Mouse (Mus musculus) limb, embryonic 14.5 days (tissue): ENCODE results near the gene Dnajc12. TPM values are rescaled to one million over a fixed set of nuclear protein-coding genes. Genes with fewer than 3 reads are reported as not detected.

Experiments used
- ATAC-seq: fragments of 200-750 bp; cut with Nextera tagmentation; 2 replicates; pipeline ENCODE4 v1.8.0; 2017; ENCODE audit warnings: low read depth, moderate number of reproducible peaks, moderate TSS enrichment; ENCODE audit not compliant: low FRiP score
- DNase-seq: peaks from one replicate; pipeline ENCODE4 v3.0.0-alpha.2; 2015; ENCODE audit warnings: low spot score
- H3K27ac ChIP-seq: fragments of 300-500 bp; sonication (generic); replicated peaks from 2 replicates; pipeline ENCODE4 v1.5.1; 2014; ENCODE audit warnings: low read depth, mild to moderate bottlenecking, low read length, moderate library complexity, mixed read lengths
- H3K27me3 ChIP-seq: fragments of 300-500 bp; sonication (generic); 2 replicates; pipeline ENCODE4 v1.6.1; 2014; ENCODE audit warnings: low read length, mixed read lengths; ENCODE audit not compliant: control insufficient read depth, insufficient read depth
- H3K36me3 ChIP-seq: fragments of 300-500 bp; sonication (generic); 2 replicates; pipeline ENCODE4 v1.6.1; 2014; ENCODE audit warnings: mild to moderate bottlenecking, low read length, moderate library complexity, mixed read lengths; ENCODE audit not compliant: control insufficient read depth, insufficient read depth
- H3K4me1 ChIP-seq: fragments of 300-500 bp; sonication (generic); 2 replicates; pipeline ENCODE4 v1.6.1; 2014; ENCODE audit warnings: antibody characterized with exemption, low read length, mixed read lengths; ENCODE audit not compliant: control insufficient read depth, insufficient read depth
- H3K4me2 ChIP-seq: fragments of 300-500 bp; sonication (generic); replicated peaks from 2 replicates; pipeline ENCODE4 v1.6.1; 2014; ENCODE audit warnings: low read depth, mild to moderate bottlenecking, low read length, moderate library complexity; ENCODE audit not compliant: severe bottlenecking
- H3K4me3 ChIP-seq: fragments of 300-500 bp; sonication (generic); replicated peaks from 2 replicates; pipeline ENCODE4 v1.5.1; 2014; ENCODE audit warnings: low read length
- H3K9ac ChIP-seq: fragments of 300-500 bp; sonication (generic); 2 replicates; pipeline ENCODE4 v1.6.1; 2014; ENCODE audit warnings: mild to moderate bottlenecking, low read depth, low read length, moderate library complexity; ENCODE audit not compliant: severe bottlenecking
- H3K9me3 ChIP-seq: fragments of 300-500 bp; sonication (generic); 2 replicates; pipeline ENCODE4 v1.6.1; 2016; ENCODE audit warnings: low read length; ENCODE audit not compliant: control insufficient read depth
- POLR2A ChIP-seq: fragments of 200-500 bp; IDR thresholded peaks from 2 replicates; pipeline ENCODE4 v1.8.0; 2012; ENCODE audit warnings: inconsistent platforms, mild to moderate bottlenecking, moderate library complexity, borderline replicate concordance; ENCODE audit not compliant: insufficient read depth, insufficient read length; ENCODE audit errors: extremely low read depth
- WGBS: fragments of 180-500 bp; shearing (Covaris S2); extraction: QIAGEN DNeasy Blood & Tissue Kit; methylation state at CpG from one replicate; pipeline ENCODE4 v1.1.7; 2014; 5-methylcytosine and 5-hydroxymethylcytosine counted together
- polyA plus RNA-seq, 2 experiments: library from polyadenylated mRNA; depleted of rRNA in 1 of 2; stranded (reverse) in 1 of 2; unstranded in 1 of 2; fragments of >200 nt; fragmentation: Nextera tagmentation in 1 of 2; extraction: Ambion mirVana in 1 of 2; gene quantifications; 2 replicates each; pipeline versions ENCODE4 v1.2.1 to v1.2.3; 2012 to 2014

Dnajc12 gene
- polyA plus RNA-seq, 2 experiments = 9.1 to 9.2 TPM

DNA sequence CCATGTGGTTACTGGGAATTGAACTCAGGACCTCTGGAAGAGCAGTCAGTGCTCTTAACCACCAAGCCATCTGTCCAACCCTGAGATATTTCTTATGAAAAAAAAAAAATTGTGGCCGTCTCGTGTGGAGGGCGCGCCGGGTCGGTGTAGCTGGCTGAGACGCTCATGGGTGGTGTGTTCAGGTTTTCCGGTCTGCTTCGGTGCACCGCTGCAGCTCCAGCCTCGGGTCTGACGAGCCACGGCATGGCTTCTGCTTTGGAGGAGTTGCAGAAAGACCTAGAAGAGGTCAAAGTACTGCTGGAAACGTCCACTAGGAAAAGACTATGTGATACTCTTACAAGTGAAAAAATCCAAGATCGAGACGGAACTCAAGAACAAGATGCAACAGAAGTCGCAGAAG, 30.5 kb downstream of the Dnajc12 start:
- Histone ChIP-seq H3K27ac (no peak overlapping the region), H3K4me3 (no peak overlapping the region), H3K36me3 (no peaks in the 10 kb centered on the region), H3K27me3 (no peaks in the 10 kb centered on the region), H3K9ac (no peak overlapping the region), H3K9me3 (no peaks in the 10 kb centered on the region), H3K4me2 (no peak overlapping the region), H3K4me1 (no peaks in the 10 kb centered on the region)
- ATAC-seq = no peak
- no peak for DNase-seq
- 88% methylated on average over 17 of the region's 17 CpGs for WGBS
- TF ChIP-seq POLR2A = no peak

DNA sequence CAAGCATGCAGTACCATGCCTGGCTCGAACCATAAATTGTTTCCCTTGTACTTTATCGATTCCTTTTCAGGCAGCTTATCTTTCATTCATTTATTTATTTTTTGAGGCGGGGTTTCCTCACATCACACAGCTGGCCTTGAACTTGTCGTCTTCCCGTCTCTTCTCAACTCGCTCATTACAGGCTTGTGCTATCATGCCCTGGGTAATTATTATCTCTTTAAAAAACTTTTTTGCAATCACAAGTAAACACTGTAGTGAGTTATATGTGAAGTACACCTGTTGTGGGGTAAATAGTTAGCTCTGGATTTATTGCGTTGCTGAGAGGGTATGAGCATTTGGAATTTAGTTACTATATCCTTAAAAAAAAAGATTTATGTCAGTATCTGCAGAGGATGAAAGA, 33.0 kb downstream of the Dnajc12 start:
- ATAC-seq = no peak
- Histone ChIP-seq H3K4me1 (no peaks in the 10 kb centered on the region), H3K36me3 (no peaks in the 10 kb centered on the region), H3K9ac (no peak overlapping the region), H3K27ac (no peak overlapping the region), H3K27me3 (no peaks in the 10 kb centered on the region), H3K4me2 (no peak overlapping the region), H3K4me3 (no peak overlapping the region), H3K9me3 (no peaks in the 10 kb centered on the region)
- TF ChIP-seq POLR2A = no peak
- DNase-seq = no peak
- 79% methylated on average over 7 of the region's 7 CpGs for WGBS

DNA sequence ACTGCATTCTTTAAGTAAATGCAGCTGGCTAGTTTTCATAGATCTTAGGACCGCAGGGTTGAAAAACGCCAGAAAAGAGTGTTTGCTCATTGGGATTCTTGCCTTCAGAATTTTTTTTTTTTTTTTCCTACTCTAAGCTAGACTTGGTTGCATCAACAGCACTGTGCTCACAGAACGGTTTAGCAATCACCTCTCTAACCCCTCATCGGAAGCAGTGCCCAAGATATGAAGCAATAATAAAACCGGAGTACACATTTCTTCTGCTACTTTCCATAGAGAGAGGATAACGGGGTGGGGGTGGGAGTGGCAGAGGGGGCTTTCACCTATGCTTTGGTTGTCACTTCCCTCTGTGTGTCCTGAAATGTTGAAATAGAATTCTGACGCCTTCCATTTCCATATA, 33.6 kb downstream of the Dnajc12 start:
- WGBS = 54% methylated on average over 7 of the region's 7 CpGs

DNA sequence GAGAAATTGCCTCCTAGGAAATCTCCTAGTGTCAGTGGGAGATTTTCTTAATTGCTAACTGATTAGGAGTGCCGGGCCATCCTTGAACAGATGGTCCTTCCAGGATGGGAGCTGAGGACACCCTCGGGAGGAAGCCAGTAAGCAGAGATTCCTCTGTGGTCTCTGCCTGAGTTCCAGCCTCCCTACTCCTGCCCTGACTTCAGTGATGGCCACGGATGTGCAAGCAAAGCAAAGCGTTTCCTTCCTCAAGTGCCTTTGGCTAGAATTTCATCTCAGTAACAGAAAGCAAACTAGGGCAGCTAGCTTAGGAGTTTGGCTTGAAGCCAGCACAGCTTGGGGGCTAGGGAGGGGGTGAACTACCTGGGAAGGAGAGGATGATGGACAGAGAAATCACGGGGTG, 34.8 kb downstream of the Dnajc12 start:
- H3K27me3 ChIP-seq = no peaks in the 10 kb centered on the region
- no peaks in the 10 kb centered on the region for H3K4me1 ChIP-seq
- H3K4me2 ChIP-seq = no peak overlapping the region
- no peak overlapping the region for H3K27ac ChIP-seq
- WGBS = 36% methylated on average over 5 of the region's 5 CpGs
- H3K9me3 ChIP-seq = no peaks in the 10 kb centered on the region
- DNase-seq (no peak), ATAC-seq (no peak)
- H3K9ac ChIP-seq = no peak overlapping the region
- H3K4me3 ChIP-seq = no peak overlapping the region
- no peak for TF ChIP-seq POLR2A
- H3K36me3 ChIP-seq = no peaks in the 10 kb centered on the region

More for the DNA sequence above, 33.6 kb downstream of the Dnajc12 start:
- Histone ChIP-seq H3K4me1 (no peaks in the 10 kb centered on the region), H3K27me3 (no peaks in the 10 kb centered on the region), H3K9me3 (no peaks in the 10 kb centered on the region), H3K4me3 (no peak overlapping the region; the same call in 1 of the 2 replicates), H3K27ac (no peak overlapping the region), H3K4me2 (no peak overlapping the region), H3K36me3 (no peaks in the 10 kb centered on the region), H3K9ac (no peak overlapping the region)
- DNase-seq (no peak), ATAC-seq (no peak)
- no peak for TF ChIP-seq POLR2A

DNA sequence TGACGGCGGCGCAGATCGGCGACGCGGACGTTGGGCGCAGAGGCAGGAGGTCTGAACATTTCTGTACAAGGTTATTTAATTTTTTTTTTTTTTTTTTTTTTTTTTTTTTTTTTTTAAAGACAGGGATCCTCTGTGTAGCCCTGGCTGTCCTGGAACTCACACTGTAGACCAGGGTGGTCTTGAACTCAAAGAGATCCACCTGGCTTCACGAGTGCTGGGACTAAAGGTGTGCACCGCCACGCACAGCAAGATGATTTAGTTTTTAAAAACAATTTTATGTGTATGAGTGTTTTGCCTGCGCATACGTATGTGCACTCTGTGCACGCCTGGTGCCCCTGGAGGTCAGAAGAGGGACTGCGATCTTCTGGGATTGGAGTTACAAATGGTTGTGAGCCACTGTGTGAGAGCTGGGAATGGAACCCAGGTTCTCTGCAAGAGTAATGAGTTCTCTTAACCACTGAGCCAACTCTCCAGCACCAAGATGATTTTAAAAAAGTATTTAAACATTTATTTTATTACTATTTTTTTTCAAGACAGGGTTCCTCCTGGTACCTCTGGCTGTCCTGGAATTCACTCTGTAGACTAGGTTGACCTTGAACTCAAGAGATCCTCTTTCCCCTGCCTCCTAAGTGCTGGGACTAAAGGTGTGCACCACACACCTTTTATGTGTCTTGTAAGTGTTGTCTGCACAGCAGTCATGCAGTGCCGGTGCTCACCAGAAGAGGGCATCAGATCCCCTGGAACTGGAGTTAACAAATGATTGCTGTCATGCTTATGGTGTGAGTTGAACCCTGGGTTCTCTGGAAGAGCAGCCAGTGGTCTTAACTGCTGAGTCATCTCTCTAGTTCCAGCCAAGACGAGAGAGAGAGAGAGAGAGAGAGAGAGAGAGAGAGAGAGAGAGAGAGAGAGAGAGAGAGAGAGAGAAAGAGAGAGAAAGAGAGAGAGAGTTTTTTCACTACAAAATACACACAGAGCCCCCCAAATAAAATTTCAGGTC, 39.8 kb downstream of the Dnajc12 start, which contains the start of gene Gm7075:
Gene Gm7075 (minus strand): TSS at position 51 of the 997 bp plus-strand sequence.
- no peak for ATAC-seq
- DNase-seq = no peak
- Histone ChIP-seq H3K4me1 (no peaks in the 10 kb centered on the region), H3K4me2 (no peak within 1 kb of the TSS), H3K36me3 (no peaks in the 10 kb centered on the region), H3K27ac (no peak within 1 kb of the TSS), H3K27me3 (no peaks in the 10 kb centered on the region), H3K9ac (no peak within 1 kb of the TSS), H3K4me3 (no peak within 1 kb of the TSS), H3K9me3 (no peaks in the 10 kb centered on the region)
- TF ChIP-seq POLR2A = no peak
- 88% methylated on average over 18 of the region's 18 CpGs for WGBS
